Mouse (Mus musculus): ENCODE measurements at regions not wholly inside any gene's neighbourhood (a gene's known extent, or its start where the extent isn't known, plus 50 kb on each side); places are given as distances from the start of the nearest gene placed in this dataset.

GRCm38 (mm10) chr7:133468346-133468745 lies 133.6 kb downstream of the Tex36 start:
- DNase-seq = no peak

GRCm38 (mm10) chr7:133467579-133467978 lies 134.4 kb downstream of the Tex36 start:
- DNase-seq = no peak

DNA sequence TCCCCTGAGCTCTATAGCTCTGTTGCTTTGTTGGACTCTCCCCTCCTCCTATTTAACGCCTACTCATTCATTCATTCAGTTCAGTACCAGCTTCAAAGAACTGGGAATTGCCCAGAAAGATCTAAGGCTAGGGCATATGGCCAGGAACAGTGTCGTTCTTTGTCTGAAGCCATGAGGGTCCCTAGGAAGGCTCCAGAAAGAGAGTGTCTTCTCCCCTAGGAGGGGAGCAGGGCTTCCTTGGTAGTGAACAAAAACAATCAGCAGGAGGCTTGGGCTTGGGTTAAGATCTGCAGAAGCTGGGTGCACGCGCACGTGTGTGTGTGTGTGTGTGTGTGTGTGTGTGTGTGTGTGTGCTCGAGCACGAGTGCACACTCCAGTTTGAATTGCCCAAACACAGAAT lies 142.7 kb downstream of the Tex36 start:
- no peak for DNase-seq

- no peak for DNase-seq
These were observed 144.3 kb downstream of the Tex36 start for GRCm38 (mm10) chr7:133457436-133458324.

GRCm38 (mm10) chr7:133450246-133450645 lies 151.7 kb downstream of the Tex36 start:
- DNase-seq = no peak

GRCm38 (mm10) chr7:133447079-133447478 lies 154.9 kb downstream of the Tex36 start:
- no peak for DNase-seq

GRCm38 (mm10) chr7:133441661-133442060 lies 160.3 kb downstream of the Tex36 start:
- no peak for DNase-seq

DNA sequence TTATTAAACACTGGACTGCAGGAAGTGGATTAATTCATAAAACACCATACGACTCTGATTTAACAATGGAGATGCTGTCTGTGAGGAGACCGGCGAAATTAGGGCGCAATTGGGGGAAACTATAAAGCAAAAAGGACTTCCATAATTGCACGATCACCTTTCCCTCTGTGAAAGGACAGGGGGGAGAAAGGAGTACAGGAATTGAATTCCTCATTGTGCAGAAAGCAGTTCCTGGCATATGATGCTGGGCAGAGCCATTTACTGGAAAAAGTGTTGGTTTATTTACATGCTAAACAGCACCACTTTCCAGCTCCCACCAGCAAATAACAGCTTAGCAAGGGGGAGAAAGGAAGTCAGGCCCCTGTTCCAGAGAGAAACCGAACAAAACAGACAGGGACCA lies 160.8 kb downstream of the Tex36 start:
- DNase-seq = no peak

GRCm38 (mm10) chr7:133440711-133441110 lies 161.2 kb downstream of the Tex36 start:
- no peak for DNase-seq

DNA sequence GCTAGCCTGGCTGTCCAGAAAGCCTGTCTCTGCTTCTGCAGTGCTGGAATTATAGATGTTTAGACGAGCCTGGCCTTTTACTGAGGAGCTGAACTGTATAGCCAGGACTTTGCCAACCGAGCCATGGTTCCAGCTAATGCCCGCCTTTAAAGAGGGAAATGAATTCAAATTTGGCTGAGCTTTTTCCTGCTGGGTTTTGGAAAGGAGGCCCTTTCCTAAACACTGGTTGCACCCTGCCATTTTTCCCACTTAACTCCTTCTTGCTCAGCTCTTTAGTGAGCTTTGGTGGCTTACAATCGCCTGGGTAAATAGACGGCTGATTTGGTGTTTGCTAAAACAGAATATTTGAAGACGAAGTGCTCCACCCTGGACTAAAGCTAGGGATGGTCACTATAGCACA lies 161.9 kb downstream of the Tex36 start:
- no peak for DNase-seq

DNA sequence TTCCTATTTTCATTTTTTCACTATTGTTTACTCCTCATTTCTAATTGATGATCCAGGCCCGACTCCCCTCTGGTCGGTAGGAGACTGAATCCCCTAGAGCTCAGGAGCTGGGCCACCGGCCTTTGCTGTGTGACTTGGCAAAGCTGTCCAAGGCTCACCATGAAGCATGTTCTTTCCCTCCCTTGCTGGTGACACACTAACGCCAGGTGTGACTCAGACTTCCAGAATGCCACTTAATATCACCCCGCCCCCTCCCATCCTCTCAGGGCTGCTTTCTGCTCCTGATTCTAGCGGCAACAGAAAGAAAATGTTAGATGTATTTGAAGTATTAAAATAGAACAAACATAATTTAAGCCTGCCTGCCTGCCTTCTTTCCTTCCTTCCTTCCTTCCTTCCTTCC lies 163.3 kb downstream of the Tex36 start:
- no peak for DNase-seq

- no peak for DNase-seq
These were observed 164.1 kb downstream of the Tex36 start for GRCm38 (mm10) chr7:133437866-133438265.

DNA sequence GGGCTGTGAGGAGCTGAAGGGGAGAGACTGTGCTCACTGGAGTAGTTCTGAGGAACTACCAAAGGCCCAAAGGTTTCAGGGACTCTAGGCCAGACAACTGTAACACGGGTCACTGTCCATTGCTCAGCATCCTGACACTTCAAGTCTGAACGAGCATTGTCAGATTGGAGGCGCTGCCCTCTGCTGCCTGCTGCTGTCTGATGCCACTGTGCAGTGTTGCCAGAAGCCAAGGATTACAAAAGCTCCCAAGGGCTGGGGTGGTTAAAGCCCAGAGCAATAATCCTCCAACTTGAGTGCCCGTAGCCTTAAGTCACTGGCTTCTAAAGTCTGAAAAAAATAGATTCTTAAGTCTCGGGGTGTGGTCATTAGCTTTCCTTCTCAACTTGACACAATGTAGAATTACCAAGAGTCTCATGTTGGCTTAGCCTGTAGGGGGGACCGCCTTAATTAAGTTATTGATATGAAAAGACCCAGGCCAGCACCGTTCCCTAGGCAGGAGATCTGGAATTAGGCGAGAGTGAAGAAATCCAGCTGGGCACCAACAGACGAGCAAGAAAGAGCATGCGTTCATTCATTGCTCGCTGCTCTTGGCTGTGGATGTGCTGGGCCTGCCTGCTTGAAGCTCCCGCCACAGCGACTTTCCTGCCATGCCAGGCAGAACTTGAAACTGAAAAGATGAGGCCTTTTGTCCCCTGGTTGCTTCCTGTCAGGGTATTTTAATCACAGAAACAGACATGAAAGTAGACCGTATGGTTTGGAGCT lies 166.2 kb downstream of the Tex36 start:
- DNase-seq = no peak

- no peak for DNase-seq
These were observed 167.7 kb downstream of the Tex36 start for GRCm38 (mm10) chr7:133434027-133434820.

GRCm38 (mm10) chr7:133432343-133432742 lies 169.6 kb downstream of the Tex36 start:
- no peak for DNase-seq

DNA sequence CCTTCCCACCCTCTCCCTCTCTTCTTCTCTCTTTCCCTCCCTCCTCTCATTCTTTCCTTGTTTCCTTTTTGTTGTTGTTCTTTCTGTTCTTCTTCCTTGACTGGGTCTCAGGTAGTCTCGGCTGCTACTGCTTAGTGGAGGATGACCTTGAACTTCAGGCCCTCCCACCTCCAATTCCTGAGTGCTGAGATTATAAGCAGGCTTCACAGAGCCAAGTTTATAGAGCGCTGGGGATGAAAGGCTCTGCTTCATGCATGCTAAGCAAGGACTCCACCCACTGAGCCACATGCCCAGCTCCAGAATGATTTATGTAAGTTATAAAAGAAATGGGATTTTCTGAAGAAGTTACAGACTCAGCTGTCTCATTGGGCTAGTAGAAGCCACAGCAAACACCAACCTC lies 199.9 kb downstream of the Tex36 start:
- no peak for DNase-seq

- DNase-seq = no peak
These were observed 201.3 kb downstream of the Tex36 start for GRCm38 (mm10) chr7:133400691-133401090.

GRCm38 (mm10) chr7:133388716-133389115 lies 213.2 kb downstream of the Tex36 start:
- DNase-seq = no peak

DNA sequence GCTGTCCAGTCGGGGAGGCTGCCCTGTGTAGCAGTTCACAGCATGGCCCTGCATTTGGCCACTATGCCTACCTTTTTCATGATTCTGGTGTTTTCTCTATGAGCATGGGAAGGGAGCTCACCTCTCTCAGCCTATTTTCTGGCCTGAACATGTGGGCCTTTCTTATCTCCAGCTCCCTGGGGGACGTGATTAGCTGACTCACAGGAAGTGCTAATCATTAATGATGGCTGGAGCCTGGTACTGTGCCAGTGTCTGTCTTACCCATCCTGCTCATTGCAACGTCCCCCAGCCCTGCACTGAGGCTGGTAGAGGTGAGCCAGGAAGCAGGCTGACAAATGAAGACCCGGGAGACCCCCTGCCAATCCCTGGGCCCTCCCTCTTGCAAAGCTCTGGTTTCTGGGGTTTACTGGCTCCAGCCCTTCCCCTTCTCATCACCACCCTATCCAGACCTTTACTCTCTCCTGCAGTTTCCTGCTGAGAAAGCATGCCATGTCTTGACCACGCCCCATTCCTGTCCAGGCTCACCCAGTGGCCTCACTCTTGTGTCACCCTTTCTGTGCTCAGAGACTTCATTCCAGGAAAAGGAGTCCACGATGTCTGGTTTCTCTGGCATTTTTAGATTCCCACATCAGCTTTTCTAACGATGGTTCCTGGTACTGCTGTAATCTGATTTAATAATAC lies 219.8 kb downstream of the Tex36 start:
- DNase-seq = no peak

DNA sequence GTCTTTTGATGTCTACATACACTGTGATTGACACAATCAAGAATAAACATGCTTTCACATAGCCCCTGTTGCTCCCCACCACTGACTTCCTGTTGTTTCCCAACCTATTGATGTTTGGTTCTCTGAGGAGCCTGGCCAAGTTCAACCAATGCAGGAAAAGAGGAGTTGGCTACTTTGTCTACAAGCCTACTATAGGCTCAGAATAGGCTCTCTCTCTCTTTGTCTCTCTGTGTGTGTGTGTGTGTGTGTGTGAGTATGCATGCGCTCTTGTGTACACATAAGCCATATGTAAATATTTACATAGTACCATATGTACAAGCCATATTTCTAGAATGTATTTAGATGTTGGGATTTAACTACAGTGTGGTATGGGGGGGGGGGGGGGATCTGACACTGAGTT lies 222.6 kb downstream of the Tex36 start:
- DNase-seq = no peak

- no peak for DNase-seq
These were observed 223.6 kb downstream of the Tex36 start for GRCm38 (mm10) chr7:133378338-133378737.

GRCm38 (mm10) chr7:133376833-133377484 lies 225.0 kb downstream of the Tex36 start:
- DNase-seq = no peak

All from right cerebral cortex, postnatal 4 days (tissue).